Mouse (Mus musculus): ENCODE data around the gene Crybg1.

DNA sequence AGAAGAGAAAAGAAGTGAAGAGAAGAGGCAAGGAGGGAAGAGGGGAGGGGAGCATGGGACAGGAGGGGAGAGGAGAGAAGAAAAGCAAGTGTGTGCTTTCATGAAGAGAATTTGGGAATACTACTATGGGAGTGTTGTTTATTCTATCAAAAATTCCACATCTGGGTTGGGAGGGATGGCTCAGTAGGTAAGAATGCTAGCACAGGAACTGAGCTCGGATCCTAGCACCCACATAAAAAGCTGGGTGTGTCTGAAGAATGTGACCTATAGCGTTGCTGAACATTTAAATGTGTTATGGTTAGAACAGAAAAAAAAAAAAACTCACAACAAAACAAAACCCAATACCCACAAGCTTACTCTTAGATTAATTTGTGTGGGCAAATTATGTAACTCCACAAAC is 133.0 kb downstream of the Crybg1 start:
- TF ChIP-seq POLR2A (IDR thresholded peaks at IDR 0.05; ENCODE audit: low read depth, low read length): no peak
- TF ChIP-seq CTCF (IDR thresholded peaks at IDR 0.05; ENCODE audit: extremely low read depth, insufficient read length, insufficient replicate concordance, low read depth, low read length): no peak

Measured in small intestine, adult 2 months (tissue).